Mouse (Mus musculus): ENCODE data around the gene Nrp1. TPM values are rescaled to one million over a fixed set of nuclear protein-coding genes. Genes with fewer than 3 reads are reported as not detected.

The Nrp1 gene
- polyA plus RNA-seq, 1 experiment from 2014 or later, result 133 TPM

GRCm38 (mm10) chr8:128372724-128373123, 14.3 kb downstream of the Nrp1 start:
- peaks cover 29% of the 10 kb centered on the region for H3K4me1 ChIP-seq
- no peak overlapping the region for H3K4me2 ChIP-seq
- H3K4me3 ChIP-seq, result no peak overlapping the region
- no peaks in the 10 kb centered on the region for H3K9me3 ChIP-seq
- no peak for ATAC-seq (ENCODE audit: borderline replicate concordance, extremely low read depth, low FRiP score, low TSS enrichment)
- no peak overlapping the region for H3K9ac ChIP-seq
- H3K27me3 ChIP-seq, result no peaks in the 10 kb centered on the region
- no peak overlapping the region for H3K27ac ChIP-seq
- WGBS, result 73% methylated on average over 5 of the region's 5 CpGs
- peaks cover 5% of the 10 kb centered on the region; the same call in 1 of the 2 replicates for H3K36me3 ChIP-seq

- WGBS, result 71% methylated on average over 6 of the region's 6 CpGs
- Histone ChIP-seq H3K27ac (no peak overlapping the region), H3K9ac (no peak overlapping the region), H3K4me1 (peaks cover 33% of the 10 kb centered on the region), H3K27me3 (no peaks in the 10 kb centered on the region), H3K36me3 (peaks cover 5% of the 10 kb centered on the region; the same call in 1 of the 2 replicates), H3K9me3 (no peaks in the 10 kb centered on the region), H3K4me2 (no peak overlapping the region), H3K4me3 (no peak overlapping the region)
- ATAC-seq (ENCODE audit: borderline replicate concordance, extremely low read depth, low FRiP score, low TSS enrichment), result no peak
These were observed 15.0 kb downstream of the Nrp1 start for GRCm38 (mm10) chr8:128373418-128373817.

- Histone ChIP-seq H3K27me3 (no peaks in the 10 kb centered on the region), H3K27ac (no peak overlapping the region), H3K9me3 (no peaks in the 10 kb centered on the region), H3K9ac (no peak overlapping the region), H3K36me3 (peaks cover 5% of the 10 kb centered on the region; the same call in 1 of the 2 replicates), H3K4me3 (no peak overlapping the region), H3K4me2 (no peak overlapping the region), H3K4me1 (peaks cover 27% of the 10 kb centered on the region)
- 55% methylated on average over 4 of the region's 4 CpGs for WGBS
- no peak for ATAC-seq (ENCODE audit: borderline replicate concordance, extremely low read depth, low FRiP score, low TSS enrichment)
These were observed 16.9 kb downstream of the Nrp1 start for GRCm38 (mm10) chr8:128375291-128375690.

- Histone ChIP-seq H3K36me3 (no peaks in the 10 kb centered on the region), H3K27ac (peak overlapping the region; percentile 47), H3K9ac (no peak overlapping the region), H3K4me3 (no peak overlapping the region), H3K4me1 (peaks cover 37% of the 10 kb centered on the region), H3K4me2 (no peak overlapping the region), H3K27me3 (no peaks in the 10 kb centered on the region), H3K9me3 (no peaks in the 10 kb centered on the region)
- WGBS, result 33% methylated on average over 3 of the region's 3 CpGs
- no peak for ATAC-seq (ENCODE audit: borderline replicate concordance, extremely low read depth, low FRiP score, low TSS enrichment)
These were observed 24.8 kb downstream of the Nrp1 start for GRCm38 (mm10) chr8:128383176-128383575.

- H3K27ac ChIP-seq, result no peak overlapping the region
- ATAC-seq (ENCODE audit: borderline replicate concordance, extremely low read depth, low FRiP score, low TSS enrichment), result no peak
- H3K9ac ChIP-seq, result no peak overlapping the region
- 53% methylated on average over 2 of the region's 2 CpGs for WGBS
- no peaks in the 10 kb centered on the region for H3K27me3 ChIP-seq
- H3K4me2 ChIP-seq, result no peak overlapping the region
- H3K4me3 ChIP-seq, result no peak overlapping the region
- H3K4me1 ChIP-seq, result peaks cover 37% of the 10 kb centered on the region
- H3K9me3 ChIP-seq, result no peaks in the 10 kb centered on the region
- no peaks in the 10 kb centered on the region for H3K36me3 ChIP-seq
These were observed 26.0 kb downstream of the Nrp1 start for GRCm38 (mm10) chr8:128384366-128384765.

GRCm38 (mm10) chr8:128384921-128385332, 26.5 kb downstream of the Nrp1 start:
- Histone ChIP-seq H3K4me3 (no peak overlapping the region), H3K36me3 (no peaks in the 10 kb centered on the region)

GRCm38 (mm10) chr8:128386963-128387621, 28.7 kb downstream of the Nrp1 start:
- no peak overlapping the region for H3K4me2 ChIP-seq
- WGBS, result 46% methylated on average over 2 of the region's 2 CpGs
- H3K27me3 ChIP-seq, result no peaks in the 10 kb centered on the region
- no peaks in the 10 kb centered on the region for H3K9me3 ChIP-seq
- ATAC-seq (ENCODE audit: borderline replicate concordance, extremely low read depth, low FRiP score, low TSS enrichment), result peak; percentile 55
- no peak overlapping the region for H3K4me3 ChIP-seq
- H3K36me3 ChIP-seq, result no peaks in the 10 kb centered on the region
- H3K9ac ChIP-seq, result no peak overlapping the region
- H3K4me1 ChIP-seq, result peaks cover 32% of the 10 kb centered on the region
- H3K27ac ChIP-seq, result peak overlapping the region; percentile 36; the same call in 1 of the 2 replicates

More at GRCm38 (mm10) chr8:128384921-128385332, 26.5 kb downstream of the Nrp1 start:
- H3K27ac ChIP-seq, result no peak overlapping the region
- no peak overlapping the region for H3K4me2 ChIP-seq
- no peak overlapping the region for H3K9ac ChIP-seq
- no peak for ATAC-seq (ENCODE audit: borderline replicate concordance, extremely low read depth, low FRiP score, low TSS enrichment)
- peaks cover 37% of the 10 kb centered on the region for H3K4me1 ChIP-seq
- WGBS, result 57% methylated on average over 5 of the region's 5 CpGs
- H3K27me3 ChIP-seq, result no peaks in the 10 kb centered on the region
- H3K9me3 ChIP-seq, result no peaks in the 10 kb centered on the region

- Histone ChIP-seq H3K4me2 (no peak overlapping the region), H3K9me3 (no peaks in the 10 kb centered on the region), H3K9ac (no peak overlapping the region), H3K4me3 (no peak overlapping the region), H3K4me1 (no peaks in the 10 kb centered on the region; the same call in 1 of the 2 replicates), H3K36me3 (no peaks in the 10 kb centered on the region), H3K27ac (no peak overlapping the region), H3K27me3 (no peaks in the 10 kb centered on the region)
- no peak for ATAC-seq (ENCODE audit: borderline replicate concordance, extremely low read depth, low FRiP score, low TSS enrichment)
These were observed 32.4 kb downstream of the Nrp1 start for GRCm38 (mm10) chr8:128390759-128391158.

- 78% methylated on average over 4 of the region's 4 CpGs for WGBS
- no peaks in the 10 kb centered on the region for H3K9me3 ChIP-seq
- ATAC-seq (ENCODE audit: borderline replicate concordance, extremely low read depth, low FRiP score, low TSS enrichment), result no peak
- H3K4me3 ChIP-seq, result no peak overlapping the region
- H3K4me1 ChIP-seq, result no peaks in the 10 kb centered on the region; the same call in 1 of the 2 replicates
- H3K4me2 ChIP-seq, result no peak overlapping the region
- H3K27me3 ChIP-seq, result no peaks in the 10 kb centered on the region
- H3K36me3 ChIP-seq, result no peaks in the 10 kb centered on the region
- no peak overlapping the region for H3K27ac ChIP-seq
- no peak overlapping the region for H3K9ac ChIP-seq
These were observed 32.9 kb downstream of the Nrp1 start for GRCm38 (mm10) chr8:128391182-128391760.

- Histone ChIP-seq H3K4me1 (peaks cover 3% of the 10 kb centered on the region; the same call in 1 of the 2 replicates), H3K9ac (no peak overlapping the region), H3K27ac (no peak overlapping the region), H3K4me2 (no peak overlapping the region), H3K4me3 (no peak overlapping the region), H3K36me3 (no peaks in the 10 kb centered on the region), H3K9me3 (no peaks in the 10 kb centered on the region), H3K27me3 (no peaks in the 10 kb centered on the region)
- no peak for ATAC-seq (ENCODE audit: borderline replicate concordance, extremely low read depth, low FRiP score, low TSS enrichment)
- WGBS, result 73% methylated on average over 5 of the region's 5 CpGs
These were observed 36.3 kb downstream of the Nrp1 start for GRCm38 (mm10) chr8:128394671-128395193.

GRCm38 (mm10) chr8:128396968-128397367, 38.6 kb downstream of the Nrp1 start:
- no peaks in the 10 kb centered on the region for H3K36me3 ChIP-seq
- no peak overlapping the region for H3K4me2 ChIP-seq
- H3K4me1 ChIP-seq, result peaks cover 3% of the 10 kb centered on the region; the same call in 1 of the 2 replicates
- ATAC-seq (ENCODE audit: borderline replicate concordance, extremely low read depth, low FRiP score, low TSS enrichment), result no peak
- H3K9me3 ChIP-seq, result no peaks in the 10 kb centered on the region
- H3K27ac ChIP-seq, result no peak overlapping the region
- H3K4me3 ChIP-seq, result no peak overlapping the region
- no peaks in the 10 kb centered on the region for H3K27me3 ChIP-seq
- 40% methylated on average over 7 of the region's 7 CpGs for WGBS
- H3K9ac ChIP-seq, result no peak overlapping the region

- H3K9ac ChIP-seq, result no peak overlapping the region
- H3K4me3 ChIP-seq, result no peak overlapping the region
- H3K4me2 ChIP-seq, result no peak overlapping the region
- H3K9me3 ChIP-seq, result no peaks in the 10 kb centered on the region
- no peak for ATAC-seq (ENCODE audit: borderline replicate concordance, extremely low read depth, low FRiP score, low TSS enrichment)
- no peaks in the 10 kb centered on the region for H3K36me3 ChIP-seq
- H3K27ac ChIP-seq, result no peak overlapping the region
- H3K27me3 ChIP-seq, result no peaks in the 10 kb centered on the region
- peaks cover 3% of the 10 kb centered on the region; the same call in 1 of the 2 replicates for H3K4me1 ChIP-seq
- WGBS, result 43% methylated on average over 3 of the region's 3 CpGs
These were observed 39.0 kb downstream of the Nrp1 start for GRCm38 (mm10) chr8:128397441-128397840.

All from lung, embryonic 15.5 days (tissue).